Mouse (Mus musculus): ENCODE measurements at regions not wholly inside any gene's neighbourhood (a gene's known extent, or its start where the extent isn't known, plus 50 kb on each side); places are given as distances from the start of the nearest gene placed in this dataset.

DNA sequence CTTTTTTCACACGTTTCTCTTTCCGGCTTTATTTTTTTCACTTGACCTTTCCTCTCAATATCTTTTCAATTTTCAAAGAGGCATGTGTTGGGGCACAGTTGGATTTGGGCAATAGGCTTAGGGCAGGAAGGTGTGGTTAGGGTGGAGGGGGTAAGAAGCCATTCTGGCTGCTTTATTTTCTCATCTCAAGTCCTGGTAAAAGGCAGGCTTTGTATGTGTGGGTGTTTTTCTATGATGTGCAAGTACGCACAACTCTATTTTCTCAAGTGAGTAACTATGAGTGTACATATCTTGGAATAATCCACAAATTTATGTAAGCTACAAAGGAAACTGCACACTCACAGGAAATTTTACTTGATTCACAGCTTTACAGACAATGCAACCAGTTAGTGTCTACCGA is 121.5 kb upstream of the Ifne start:
- no peak for DNase-seq (ENCODE audit: low spot score)

DNA sequence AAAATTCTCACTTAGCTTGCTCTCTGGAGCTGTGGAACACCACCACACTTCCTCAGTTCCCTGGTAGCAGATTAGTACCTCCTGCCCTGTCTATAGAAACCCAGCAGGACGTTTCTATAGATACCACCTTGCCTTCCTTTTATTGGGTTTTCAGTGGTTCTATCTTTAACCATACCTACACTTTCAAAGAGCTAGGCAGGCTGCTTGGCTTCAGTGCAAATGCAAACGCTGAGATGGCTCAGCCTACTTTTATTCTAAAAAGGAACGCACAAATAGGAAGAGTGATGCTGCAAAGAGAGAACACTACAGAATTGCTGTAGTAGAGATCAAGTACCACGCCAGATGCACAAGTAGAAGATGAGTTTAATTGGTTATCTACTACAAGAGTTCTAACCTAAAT is 120.9 kb upstream of the Ifne start:
- no peak for DNase-seq (ENCODE audit: low spot score)

DNA sequence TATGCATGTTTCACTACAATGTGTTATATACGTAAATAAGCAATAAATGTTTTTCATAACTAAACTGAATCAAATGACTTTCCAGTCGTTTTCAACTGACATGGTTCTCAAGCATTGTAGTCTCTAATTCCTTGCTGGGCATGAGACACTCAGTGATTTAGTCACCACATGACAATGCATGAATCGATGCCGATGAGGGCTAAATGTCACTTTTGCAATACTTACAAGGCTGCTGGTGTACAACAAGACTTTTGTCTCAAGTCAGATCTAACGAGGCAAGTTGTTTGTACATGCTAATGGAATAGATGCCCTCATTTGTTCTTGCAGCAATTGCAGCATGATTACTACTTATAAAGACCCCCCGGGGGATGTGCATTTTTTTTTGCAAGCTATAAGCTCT is 120.2 kb upstream of the Ifne start:
- no peak for DNase-seq (ENCODE audit: low spot score)

DNA sequence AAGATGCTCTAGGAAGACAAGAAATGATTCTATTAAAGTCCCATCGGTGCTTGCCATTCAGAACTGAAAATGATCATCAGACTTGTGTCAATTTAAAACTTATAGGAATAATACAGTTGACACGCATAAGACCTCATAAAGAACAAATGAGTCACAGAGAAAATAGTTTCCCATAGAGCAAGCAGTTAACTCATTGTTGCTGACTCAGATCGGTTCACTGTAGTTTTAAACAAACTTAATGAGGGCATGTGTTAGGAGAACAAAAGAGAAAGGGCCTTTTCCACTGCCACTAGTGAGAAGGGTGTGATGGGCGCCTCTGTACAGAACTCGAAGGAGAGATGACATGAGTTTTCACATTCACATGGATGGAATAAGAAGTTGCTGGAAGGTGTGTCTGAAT is 118.3 kb upstream of the Ifne start:
- no peak for DNase-seq (ENCODE audit: low spot score)

DNA sequence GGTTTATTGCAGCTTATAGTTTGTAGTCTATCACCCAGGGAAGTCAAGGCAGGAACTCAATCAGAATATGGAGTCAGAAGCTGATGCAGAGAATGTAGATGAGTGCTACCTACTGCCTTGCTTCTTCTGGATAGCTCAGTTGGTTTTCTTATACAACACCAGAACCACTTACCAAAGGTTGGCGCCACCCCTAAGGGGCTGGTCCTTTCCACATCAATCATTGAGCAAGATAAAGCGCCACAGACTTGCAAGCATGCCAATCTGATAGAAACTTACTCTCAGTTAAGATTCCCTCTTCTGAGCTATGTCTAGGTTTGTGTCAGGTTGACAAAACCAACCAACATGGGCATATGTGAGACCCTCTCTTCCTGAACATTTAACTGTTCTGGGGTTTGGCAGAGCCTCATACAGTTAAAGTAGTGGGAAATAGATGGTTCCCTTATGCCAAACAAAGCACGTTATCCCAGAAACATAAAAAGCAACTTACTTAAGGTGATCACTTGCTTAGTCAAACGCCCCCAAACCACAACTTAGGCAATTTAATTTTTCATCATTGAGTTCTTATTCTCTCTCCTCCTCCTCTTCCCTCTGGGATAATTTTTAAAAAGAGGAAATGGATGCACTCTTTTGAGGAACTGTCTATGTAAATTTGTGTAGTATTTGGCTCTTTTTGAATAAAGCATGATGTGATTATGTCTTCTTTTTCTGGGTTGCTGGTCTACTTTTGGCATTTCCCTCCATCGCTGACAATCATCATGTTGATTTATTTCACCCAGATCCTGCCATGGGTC is 115.3 kb upstream of the Ifne start:
- DNase-seq (ENCODE audit: low spot score): no peak

DNA sequence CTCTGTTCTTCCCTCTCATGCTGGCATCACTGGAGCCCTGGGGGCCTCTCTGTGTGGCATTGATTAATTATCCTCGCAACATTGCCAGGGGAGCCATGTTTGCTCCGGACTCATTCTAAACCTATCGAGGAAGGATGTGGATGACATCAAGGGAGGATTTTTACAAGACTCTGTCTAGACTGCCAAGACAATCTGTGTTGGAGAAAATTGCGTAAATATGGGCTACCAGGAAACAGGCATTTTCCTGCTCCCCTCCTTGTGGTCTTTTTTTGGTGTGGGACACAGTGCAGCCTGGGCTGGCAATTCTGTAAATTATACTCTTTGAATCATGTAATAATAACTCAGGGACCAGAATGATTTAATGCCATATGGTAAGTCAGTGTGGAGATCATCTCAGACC is 114.5 kb upstream of the Ifne start:
- no peak for DNase-seq (ENCODE audit: low spot score)

DNA sequence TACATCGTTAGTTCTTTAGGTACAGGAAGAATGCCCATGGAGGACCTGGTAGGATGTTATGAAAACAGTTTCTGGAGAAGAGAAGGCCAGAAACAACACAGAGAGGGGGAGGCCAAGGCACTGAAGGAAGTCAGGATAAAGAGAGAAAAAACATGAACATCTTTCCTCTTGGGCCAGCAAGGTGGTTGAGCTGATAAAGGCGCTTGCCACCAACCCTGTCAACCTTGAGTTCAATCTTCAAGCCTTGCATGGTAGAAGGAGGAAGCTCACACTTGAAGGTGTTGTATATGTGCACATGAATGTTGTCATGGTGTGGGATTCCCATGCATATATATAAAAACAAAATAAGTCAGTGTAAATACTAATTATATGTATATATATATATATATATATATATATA is 112.5 kb upstream of the Ifne start:
- no peak for DNase-seq (ENCODE audit: low spot score)

DNA sequence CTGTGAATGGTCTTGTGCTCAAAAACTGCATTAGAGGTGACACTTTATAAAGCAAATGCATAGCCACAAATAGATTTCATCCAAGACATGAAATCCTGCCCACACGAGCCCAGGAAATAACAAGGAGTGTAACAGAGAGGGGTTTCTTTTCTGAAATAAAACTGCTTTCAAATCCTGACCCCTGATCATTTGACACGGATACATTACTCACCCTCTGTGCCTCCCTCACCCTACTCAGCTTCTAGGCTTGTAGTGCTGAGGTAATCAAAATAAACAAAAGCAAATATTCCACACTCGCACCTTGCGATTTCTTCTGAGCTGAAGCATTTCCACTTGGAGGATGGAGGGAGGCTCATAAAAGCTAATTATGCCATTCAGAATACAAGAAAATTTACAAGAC is 108.4 kb upstream of the Ifne start:
- no peak for DNase-seq (ENCODE audit: low spot score)

DNA sequence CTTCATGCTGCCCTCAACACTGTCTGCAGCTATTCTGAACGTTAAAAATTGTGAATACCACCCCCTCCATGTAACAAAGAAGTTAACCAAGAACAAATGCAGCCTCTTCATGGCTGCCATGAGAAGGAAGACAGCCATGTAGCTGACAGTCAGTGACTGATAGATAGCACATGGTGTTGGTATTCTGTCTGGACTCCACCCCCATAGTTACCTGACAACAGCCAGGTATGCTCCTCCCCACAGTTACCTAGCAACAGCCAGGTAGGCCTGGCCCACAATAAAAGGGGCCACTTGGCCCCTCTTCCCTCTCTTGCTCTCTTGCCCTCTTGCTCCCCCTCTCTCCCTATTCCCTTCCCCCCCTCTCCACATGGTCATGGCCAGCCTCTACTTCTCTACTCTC is 107.1 kb upstream of the Ifne start:
- no peak for DNase-seq (ENCODE audit: low spot score)

DNA sequence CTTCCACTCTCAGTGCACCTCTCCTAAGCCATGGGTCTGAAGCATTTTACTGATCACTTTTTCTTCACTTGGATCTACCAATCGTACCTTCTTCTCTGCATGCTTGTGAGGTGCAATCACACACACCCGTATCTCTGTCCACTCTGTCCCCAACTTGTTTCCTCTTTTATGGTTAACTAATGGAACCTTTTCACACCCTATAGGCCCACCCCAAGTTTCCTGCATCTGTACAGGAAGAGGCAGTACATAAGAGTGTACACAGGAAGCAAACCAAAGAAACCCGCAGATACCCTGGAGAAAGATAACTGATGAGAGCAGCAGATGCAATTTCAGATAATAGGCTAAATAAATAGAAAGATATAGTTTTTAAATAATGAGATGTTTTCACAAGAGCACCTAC is 102.5 kb upstream of the Ifne start:
- DNase-seq (ENCODE audit: low spot score): no peak

DNA sequence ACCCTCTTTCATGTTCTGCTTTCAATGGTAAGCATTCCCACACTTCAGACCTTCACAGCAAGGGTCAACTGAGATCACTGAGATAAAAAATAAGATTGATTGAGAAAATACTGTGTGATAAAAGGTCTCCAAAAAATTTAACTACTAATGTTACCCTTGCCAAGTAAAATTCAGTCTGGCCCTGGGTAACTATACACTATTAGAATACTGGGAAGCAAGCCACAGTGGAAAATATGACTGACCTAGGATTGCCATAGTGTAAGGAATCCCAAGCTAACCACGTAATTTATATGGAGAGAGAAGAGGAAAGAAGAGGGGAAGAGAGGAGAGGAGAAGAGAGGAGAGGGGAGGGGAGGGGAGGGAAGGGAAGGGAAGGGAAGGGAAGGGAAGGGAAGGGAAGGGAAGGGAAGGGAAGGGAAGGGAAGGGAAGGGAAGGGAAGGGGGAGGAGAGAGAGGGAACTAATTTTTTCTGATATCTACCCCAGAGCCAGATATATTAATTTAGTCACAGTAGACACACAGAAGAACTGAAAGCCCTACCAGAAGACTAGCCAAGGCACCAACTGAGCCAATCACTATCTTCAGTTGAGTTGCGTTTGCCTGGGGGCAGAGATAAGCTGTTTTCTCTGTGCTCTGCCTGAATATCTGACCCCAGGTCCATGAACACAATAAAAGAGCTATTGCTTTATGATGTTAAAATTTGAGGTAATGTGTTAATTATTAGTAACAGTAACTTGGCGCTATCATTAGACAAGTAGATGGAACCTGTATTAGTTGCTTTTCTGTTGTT is 97.3 kb upstream of the Ifne start:
- DNase-seq (ENCODE audit: low spot score): no peak

DNA sequence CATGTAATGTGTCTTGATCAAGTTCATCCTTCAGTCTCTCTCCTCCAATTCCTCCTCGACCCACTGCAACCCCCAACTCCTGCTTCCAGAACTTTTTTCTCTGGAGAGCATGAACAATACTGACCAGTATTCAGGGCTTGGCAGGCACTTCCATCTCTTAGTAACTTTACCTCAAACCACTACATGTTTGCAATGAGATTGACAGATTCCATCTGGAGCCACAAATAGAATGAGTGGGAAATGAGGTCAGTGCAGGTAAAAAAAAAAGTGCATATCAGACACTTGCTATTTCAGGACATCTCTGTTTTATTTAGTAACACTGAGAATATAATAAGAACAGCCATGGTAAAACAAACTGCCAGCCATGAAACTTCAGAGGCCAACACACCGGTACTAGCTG is 94.5 kb upstream of the Ifne start:
- DNase-seq (ENCODE audit: low spot score): no peak

DNA sequence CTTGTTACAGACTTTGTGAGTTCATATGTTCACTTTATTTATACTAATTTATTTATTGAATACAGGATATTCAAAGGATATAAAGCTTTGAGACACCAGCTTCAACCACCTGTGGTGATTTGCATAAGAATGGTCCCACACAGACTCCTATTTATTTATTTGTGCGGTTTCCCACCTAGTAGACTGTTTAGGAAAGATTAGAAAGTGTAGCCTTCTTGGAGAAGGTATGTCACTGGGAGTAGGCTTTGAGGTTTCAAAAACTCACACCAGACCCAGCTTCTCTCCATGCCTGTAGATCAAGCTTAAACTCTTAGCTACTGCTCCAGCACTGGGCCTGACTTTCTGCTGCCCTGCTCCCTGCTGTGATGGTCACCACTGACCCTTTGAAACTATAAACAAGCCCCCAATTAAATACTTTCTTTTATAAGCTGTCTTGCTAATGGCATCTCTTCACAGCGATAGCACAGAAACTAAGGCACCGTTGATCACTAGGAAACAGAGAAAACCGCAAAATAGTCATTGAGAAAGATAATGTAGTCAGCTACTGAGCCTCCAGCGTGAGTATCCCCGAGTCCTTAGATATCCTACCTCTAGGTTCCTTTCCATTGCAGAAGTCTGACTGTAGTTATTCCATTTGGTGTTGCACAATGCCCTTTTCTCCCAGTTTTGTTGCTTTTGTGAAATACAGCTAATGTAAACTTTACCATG is 89.3 kb upstream of the Ifne start:
- DNase-seq (ENCODE audit: low spot score): no peak

DNA sequence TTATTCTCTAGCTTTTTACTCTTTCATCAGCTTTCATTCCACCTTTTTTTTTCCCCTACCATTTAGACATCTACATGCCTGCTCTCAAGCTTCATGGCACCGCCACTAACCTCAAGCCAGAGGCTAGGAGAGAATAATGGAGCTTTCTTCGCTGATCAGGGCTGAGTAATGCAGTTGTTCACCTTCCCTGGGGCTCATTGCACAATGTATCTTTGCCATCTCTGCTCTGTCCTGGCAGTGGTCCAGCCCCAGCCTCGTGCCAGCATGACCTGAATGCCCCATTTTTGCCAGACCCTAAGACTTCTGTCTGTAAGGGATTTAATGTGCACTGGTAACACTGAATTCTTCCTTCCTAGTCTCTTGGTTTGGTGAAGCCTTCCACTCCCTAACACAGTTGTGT is 79.6 kb upstream of the Ifne start:
- peak; percentile 44 for DNase-seq (ENCODE audit: low spot score)

DNA sequence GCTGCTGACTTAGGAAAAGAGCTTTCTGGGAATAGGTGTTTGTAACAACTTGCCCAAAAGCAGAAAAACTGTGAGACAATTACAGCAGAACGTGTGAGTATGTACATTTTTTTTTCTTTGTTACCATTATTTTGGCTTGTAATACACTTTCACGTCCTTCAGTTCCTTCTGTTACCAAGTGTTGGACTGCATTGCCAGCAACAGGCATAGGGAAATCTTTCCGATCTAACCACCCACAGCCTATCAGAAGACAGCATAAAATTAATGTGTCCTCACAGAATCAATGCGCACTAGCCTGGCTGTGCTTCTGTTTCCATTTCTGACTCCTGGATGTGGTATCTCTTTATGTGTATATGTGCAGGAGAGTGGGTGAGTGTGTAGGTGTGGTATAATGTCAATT is 76.6 kb upstream of the Ifne start:
- DNase-seq (ENCODE audit: low spot score): no peak

DNA sequence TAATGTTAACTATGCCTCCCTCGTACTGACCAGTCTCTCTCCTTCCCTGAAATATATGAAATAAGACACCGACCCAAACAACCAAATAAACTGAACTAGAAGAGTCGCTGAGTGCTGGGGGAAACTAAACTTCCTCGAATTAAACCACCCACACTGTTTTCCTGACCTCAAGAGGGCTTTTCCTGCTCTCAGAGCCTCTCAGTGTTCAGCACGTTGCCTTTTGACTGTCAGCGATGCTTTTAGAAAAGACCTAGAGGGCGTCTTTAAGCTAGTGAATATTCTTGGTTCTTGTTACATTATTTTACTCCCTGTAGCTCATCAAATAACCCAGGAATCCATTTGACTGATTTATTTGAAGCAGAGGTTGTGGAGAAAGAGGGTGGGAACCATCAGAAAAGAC is 76.2 kb upstream of the Ifne start:
- no peak for DNase-seq (ENCODE audit: low spot score)

DNA sequence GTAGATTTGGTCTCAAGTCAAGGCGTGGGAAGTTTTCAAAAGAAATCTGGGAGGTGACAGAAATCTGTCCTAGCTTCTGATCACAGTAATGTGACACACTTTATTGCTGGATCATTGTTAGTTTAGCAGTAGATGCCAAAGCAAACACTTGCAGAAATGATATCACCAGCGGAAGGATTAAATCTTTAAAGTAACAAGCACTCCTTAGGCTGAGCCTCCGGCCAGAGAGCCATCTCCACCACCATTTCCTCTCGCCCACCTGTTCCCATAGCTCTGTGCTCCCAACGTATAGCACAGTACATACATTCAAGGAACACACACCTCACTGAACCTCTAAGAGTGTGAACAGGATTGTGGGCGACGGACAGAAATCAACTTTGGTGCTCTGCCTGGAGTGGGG is 75.6 kb upstream of the Ifne start:
- no peak for DNase-seq (ENCODE audit: low spot score)

DNA sequence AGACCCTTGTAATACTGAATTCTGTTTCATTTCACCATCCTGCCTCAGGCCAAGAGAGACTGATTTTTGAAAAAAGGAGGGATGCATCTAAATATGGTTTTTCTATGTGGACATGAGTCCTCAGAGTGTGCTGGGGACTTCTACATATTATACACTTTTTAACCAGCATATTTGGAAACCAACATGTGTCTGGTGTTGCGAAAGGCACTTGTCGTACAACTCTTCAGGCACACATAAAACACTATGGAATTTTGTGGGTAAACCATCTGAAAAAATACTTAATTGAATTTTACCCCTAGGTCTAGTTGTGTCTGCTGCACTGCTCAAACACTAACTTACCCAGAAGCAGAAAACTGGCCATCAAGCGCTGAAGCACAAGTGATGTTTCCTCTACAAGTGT is 74.0 kb upstream of the Ifne start:
- DNase-seq (ENCODE audit: low spot score): no peak

DNA sequence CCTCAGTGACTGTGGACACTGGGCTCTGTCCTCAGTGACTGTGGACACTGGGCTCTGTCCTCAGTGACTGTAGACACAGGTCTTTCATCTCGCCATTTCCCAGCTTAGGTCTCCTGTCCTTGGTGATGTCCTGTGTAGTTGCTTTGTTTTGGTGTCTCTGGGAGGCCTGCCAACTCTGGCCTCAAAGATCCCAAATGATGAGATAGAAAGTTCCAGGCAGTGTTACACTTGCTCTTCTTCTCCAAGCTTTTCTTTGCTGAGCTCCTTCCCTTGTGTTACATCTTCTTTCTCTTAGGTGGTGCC is 71.0 kb upstream of the Ifne start:
- no peak for DNase-seq (ENCODE audit: low spot score)

DNA sequence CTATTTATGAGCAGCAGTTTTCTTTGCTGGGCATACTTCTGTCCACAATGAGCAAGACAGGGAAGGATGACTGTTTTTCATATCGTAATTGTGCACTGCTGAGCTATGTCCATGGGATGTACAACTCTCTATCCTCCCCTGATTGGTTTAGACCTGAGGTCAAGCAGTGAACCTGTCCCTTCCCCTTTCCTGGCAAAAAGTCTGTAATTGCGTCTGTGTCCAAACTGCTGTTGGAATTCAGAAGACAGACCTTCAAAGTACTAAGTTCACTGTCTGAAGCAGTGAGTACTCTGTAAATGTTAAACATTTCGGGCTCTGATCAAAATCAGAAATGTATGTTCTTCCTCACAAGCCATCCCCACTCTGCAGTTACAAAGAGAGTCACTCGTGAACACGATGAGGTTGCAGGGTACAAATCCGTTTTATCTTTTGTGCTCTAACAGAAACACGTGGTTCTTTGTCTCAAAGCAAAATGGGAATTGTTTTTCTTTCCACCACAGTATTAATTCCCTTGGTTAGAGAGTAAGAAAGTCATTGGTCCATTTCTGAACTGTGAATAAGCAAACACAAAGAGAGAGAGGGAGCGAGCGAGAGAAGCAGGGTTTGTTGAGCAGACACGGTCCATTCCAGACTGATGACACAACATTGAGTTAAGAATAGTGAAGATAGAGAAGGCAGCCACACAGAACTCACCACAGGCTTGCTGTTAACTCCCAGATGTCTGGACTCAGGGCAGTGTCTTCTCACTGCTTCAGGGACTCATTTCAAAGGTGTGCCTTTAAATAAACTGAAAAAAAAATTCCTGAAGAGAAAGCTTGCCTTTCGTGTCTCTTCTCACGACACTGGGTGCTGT is 70.4 kb upstream of the Ifne start:
- no peak for DNase-seq (ENCODE audit: low spot score)

DNA sequence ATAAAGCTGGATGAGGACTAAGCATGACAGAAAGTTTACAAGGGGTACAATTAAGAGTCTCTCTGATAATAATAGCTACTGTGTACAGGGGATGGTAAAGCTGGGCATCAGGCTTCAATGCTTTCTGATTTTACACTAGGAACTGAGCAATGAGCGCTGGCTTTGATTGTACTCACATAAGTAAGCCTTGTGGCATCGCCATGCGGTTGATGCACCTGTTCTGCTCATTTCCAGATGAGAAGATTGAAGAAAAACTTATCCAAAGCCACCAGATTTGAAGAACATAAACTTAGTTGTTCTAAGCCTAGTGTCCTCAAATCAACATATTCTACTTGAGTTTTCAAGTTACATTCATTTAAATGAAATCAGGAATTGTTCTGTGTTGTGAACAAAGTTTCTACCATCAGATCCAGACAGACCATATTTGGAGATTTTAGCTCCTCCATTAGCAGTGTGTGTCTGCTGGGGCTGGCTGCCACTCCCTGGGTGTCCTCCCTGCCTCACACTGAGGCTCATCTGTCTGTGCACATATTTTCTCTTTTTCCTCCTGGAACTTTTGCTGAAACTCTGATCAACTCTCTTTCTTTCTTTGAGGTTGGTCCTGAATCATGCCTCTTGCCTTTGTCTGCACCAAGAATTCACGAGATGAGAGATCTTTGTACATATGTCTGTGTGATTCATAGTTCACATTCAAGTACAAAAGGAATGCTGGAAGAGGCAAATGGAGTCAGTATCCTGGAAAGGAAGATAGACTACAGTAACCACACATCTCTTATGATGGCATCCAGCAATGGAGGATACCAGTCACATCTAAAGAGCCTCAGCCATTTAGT is 68.2 kb upstream of the Ifne start:
- no peak for DNase-seq (ENCODE audit: low spot score)

DNA sequence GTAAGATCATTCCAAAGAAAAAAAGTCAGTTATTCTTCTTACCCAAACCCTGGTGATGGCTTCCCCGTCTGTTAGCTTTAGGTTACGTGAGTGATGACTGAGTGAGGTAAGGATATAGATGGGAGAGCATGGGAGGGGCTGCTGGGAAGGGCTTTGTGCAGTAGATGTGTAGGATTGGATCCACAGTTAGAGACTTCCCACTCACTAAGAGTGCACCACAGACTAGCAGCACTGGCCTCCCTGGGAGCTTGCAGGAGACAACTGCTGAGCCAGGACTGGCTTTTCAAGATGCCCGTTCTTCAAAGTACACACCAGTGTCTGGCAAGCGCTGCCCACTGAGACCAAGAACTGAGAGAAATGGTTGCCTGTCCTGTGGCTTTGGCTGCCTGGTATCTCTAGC is 62.0 kb upstream of the Ifne start:
- no peak for DNase-seq (ENCODE audit: low spot score)
